Mouse (Mus musculus) skeletal muscle tissue, adult 2 months (tissue): Measurements from ENCODE around the gene Actr5.

Experiments
- DNase-seq: peaks from one replicate; pipeline ENCODE4 v3.0.0-alpha.2; 2012; ENCODE audit warnings: low read depth, low spot score

Actr5 gene

GRCm38 (mm10) chr2:158613541-158614417, 10.9 kb upstream of the Actr5 start:
- no peak for DNase-seq

- DNase-seq: no peak
These were observed 10.2 kb upstream of the Actr5 start for GRCm38 (mm10) chr2:158614418-158614955.

- no peak for DNase-seq
These were observed 9.5 kb upstream of the Actr5 start for GRCm38 (mm10) chr2:158615161-158615680.

GRCm38 (mm10) chr2:158615702-158616101, 9.0 kb upstream of the Actr5 start:
- DNase-seq: no peak

GRCm38 (mm10) chr2:158616296-158616695, 8.4 kb upstream of the Actr5 start:
- no peak for DNase-seq

- no peak for DNase-seq
These were observed 7.9 kb upstream of the Actr5 start for GRCm38 (mm10) chr2:158616790-158617189.

GRCm38 (mm10) chr2:158625231-158625630, 543 bp downstream of the Actr5 start:
- no peak for DNase-seq

GRCm38 (mm10) chr2:158625697-158626096, 1.0 kb downstream of the Actr5 start:
- DNase-seq: no peak

GRCm38 (mm10) chr2:158628858-158629257, 4.2 kb downstream of the Actr5 start:
- DNase-seq: no peak

GRCm38 (mm10) chr2:158629414-158629813, 4.7 kb downstream of the Actr5 start:
- DNase-seq: no peak

GRCm38 (mm10) chr2:158631873-158632272, 7.2 kb downstream of the Actr5 start:
- DNase-seq: no peak

- DNase-seq: no peak
These were observed 17.2 kb downstream of the Actr5 start for GRCm38 (mm10) chr2:158641869-158642268.

GRCm38 (mm10) chr2:158642587-158642986, 17.9 kb downstream of the Actr5 start:
- DNase-seq: no peak

- DNase-seq: no peak
These were observed 19.1 kb downstream of the Actr5 start for GRCm38 (mm10) chr2:158643791-158644190.

- no peak for DNase-seq
These were observed 26.6 kb downstream of the Actr5 start for GRCm38 (mm10) chr2:158651159-158651908.

- DNase-seq: peak; percentile 52
These were observed 28.3 kb downstream of the Actr5 start for GRCm38 (mm10) chr2:158652985-158653384.

- no peak for DNase-seq
These were observed 30.0 kb downstream of the Actr5 start for GRCm38 (mm10) chr2:158654717-158655116.

- no peak for DNase-seq
These were observed 31.1 kb downstream of the Actr5 start for GRCm38 (mm10) chr2:158655806-158656205.

- no peak for DNase-seq
These were observed 34.1 kb downstream of the Actr5 start for GRCm38 (mm10) chr2:158658822-158659221.

GRCm38 (mm10) chr2:158659346-158659745, 34.7 kb downstream of the Actr5 start:
- DNase-seq: no peak

- DNase-seq: no peak
These were observed 40.4 kb downstream of the Actr5 start, which contains the start of gene Ppp1r16b for GRCm38 (mm10) chr2:158665098-158665497. Gene Ppp1r16b (plus strand): TSS chr2:158665398.
